Mouse (Mus musculus) G1E (cell line): ENCODE measurements at regions not wholly inside any gene's neighbourhood (a gene's known extent, or its start where the extent isn't known, plus 50 kb on each side); places are given as distances from the start of the nearest gene placed in this dataset.

Experiments used
- CTCF ChIP-seq: IDR thresholded peaks from 2 replicates; pipeline ENCODE4 v1.5.1; 2012; ENCODE audit warnings: low read depth, low read length, inconsistent platforms, mixed read lengths
- GATA1 ChIP-seq: IDR thresholded peaks from 2 replicates; pipeline ENCODE4 v1.6.1; 2012; ENCODE audit warnings: borderline replicate concordance, low read length, inconsistent platforms, mixed read lengths
- POLR2AphosphoS5 ChIP-seq: IDR thresholded peaks from 2 replicates; pipeline ENCODE4 v1.6.1; 2012; ENCODE audit warnings: low read depth, low read length, inconsistent platforms; ENCODE audit not compliant: insufficient replicate concordance

DNA sequence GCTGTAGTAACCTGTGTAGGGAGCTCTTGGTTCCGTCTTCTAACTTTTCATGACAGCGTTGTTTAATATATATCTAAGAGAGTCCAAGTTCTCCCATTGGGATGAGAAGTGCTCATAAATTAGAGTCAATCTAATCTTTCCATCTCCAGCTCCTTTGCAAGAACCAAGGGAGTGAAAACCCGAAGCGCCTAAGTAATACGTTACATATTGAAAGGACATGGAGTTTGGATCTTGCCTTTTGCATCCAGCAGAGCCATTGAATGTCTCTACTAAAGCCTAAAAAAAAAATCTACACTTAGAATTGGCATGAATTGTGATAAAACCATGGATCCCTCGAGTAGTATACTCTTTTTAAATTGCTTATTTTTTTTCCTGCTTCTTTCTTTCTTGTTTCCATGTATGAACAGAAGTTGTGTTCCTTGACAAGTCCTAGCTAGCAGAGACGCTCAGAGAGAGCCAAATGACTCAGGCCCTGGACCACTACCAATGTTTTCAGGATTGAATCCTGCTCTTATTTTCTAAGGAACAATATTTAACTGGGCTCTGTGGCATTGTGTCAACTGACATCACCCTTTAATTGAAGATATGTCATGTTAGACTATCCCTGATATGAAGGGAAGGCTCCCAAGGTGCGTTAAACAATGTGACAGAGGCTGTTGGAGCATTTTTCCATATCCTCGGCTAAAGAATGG, 146.8 kb upstream of the Maf start:
- TF ChIP-seq CTCF (no peak), POLR2AphosphoS5 (no peak), GATA1 (no peak)
